Mouse (Mus musculus): Measurements from ENCODE around the gene Ntm.

Gene Ntm

DNA sequence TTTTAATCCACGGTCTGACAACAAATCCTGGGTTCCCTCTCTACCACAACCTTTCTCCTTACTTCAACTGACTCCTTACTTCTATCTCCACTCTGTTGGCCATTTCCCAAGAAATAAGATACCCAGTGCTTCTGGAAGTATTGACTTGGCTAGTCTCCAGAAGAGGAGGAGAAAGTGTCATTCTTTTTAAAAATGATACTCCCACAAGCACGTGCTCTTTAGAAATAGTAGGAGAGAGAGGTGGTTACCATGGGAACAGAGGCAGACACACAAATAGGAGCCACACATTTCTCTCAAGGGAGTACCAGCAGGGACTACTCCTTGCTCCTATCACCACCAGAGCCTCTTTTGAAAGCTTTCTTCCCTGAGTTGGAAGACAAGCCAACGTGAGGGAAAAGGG, 645.3 kb downstream of the Ntm start:
- no peak for DNase-seq (ENCODE audit: low spot score)

DNA sequence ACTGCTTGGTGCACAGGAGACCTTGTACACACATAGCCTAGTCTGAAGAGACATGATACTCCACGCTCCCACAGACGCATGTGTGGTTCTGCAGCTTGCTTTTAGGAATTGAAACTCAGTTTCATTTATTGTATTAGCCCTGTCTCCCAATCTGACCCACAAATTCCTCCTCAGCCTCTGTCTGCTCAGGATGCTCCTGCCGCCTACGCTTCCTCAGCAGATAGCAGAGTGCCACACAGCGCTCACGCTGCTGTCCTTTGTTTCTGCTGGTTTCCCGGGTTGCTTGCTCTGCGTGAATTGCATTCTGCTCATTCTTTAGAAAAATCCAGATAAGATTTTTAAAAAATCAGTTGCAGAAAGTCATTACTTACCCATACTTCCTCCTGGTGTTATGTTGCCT, 647.1 kb downstream of the Ntm start:
- DNase-seq (ENCODE audit: low spot score), result no peak

DNA sequence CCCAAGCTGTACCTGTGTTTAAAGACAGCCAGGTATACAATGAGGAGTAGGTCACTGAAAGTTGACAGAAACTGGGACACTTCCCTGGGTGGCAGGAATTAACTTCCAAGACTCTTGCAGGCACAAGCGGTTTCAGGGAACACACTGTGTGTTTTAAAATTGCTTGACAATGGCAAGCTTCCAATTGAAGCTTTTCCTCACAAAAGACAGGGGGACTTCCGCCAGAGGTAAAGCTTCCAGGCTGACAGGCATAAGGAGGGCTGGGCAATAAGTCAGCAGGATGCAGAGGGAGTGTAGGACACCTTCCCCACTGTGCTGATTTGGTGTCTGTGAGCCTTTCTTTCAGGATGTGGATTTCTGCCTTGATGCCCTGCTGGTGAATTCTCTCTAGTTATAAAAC, 656.0 kb downstream of the Ntm start:
- no peak for DNase-seq (ENCODE audit: low spot score)

DNA sequence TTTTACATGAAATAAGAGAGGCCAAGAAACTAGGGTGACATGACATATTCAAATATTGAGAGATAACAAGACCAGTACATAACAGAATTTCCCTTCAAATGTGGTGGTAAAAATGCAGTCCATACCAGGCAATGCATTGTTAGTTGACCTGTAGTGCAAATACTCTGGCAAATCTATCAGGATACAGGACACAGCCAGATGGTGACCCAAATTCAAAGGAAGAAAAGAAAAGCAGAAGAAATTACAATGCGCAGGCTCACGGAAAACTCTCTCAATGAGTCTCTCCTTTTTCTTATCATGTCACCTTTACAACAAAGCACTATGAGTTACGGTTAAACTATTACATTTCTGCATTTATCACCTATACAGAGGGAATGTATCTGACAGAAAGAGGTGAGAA, 664.6 kb downstream of the Ntm start:
- no peak for DNase-seq (ENCODE audit: low spot score)

GRCm38 (mm10) chr9:29296752-29297151, 666.2 kb downstream of the Ntm start:
- DNase-seq (ENCODE audit: low spot score), result no peak

DNA sequence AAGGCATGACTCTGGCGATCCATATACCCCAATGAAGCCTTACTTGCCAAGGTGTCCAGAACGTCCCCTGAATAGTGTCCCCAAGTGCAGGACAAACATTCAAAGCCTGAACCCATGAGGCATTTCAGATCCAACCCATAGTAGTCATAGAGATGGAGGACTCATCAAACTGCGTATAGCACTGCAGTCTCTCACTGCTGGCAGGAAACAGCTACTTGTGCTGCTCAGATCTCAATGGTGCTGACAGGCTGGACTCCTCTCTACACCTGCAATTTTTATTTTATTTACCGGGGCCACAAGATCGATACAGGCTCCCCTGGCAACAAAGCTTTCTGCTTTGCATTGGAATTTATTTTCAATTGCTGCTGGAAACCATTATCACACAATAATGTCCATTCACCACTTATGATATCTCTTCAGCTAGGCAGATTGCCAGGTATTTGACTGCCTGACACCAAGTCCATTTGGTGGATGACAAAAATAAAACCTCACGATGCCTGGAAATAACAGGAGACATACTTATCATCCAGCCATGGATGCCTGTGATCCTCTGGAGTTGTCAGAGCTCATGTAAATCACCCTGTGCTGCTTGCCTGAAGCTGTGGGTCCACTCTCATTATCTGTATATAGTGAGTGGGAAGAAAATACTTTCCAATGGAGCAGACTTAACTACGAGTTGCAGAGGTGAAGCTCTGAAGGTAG, 674.8 kb downstream of the Ntm start:
- DNase-seq (ENCODE audit: low spot score), result no peak

DNA sequence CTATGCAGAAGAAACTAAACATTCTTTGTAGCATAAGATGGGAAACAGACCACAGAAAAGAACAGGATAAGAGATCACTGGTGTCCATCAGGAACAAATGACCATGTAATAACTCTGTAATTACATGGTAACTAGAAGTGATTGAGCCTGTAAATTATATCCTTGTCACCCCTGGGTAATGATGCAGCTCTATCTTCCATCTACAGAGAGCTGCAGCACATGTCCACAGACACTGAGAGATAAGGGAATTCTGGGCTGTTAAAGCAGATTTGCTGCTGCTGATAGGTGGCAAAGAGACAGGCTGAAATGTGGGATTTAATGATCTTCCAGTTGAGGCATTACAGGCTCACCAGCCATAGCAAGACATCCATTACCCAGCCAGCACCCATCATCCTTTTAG, 677.8 kb downstream of the Ntm start:
- DNase-seq (ENCODE audit: low spot score), result no peak

DNA sequence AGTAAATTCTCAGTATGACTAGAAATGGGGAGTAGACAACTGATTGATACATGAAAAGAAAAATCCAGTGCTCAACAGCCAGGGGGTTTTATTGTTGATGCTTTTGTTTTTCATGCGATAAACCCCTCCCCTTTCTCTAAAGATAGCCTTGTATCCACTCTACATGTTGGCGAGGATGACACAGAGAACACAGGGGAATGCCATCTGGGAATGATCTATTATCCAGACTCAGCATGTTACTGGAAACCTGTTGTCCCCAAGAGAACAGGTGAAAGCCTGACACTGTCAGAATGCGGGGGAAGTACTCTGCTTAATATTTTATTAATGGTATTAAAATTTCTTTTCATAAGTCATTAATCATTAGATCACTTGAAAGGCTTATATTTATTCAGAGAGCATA, 690.1 kb downstream of the Ntm start:
- no peak for DNase-seq (ENCODE audit: low spot score)

GRCm38 (mm10) chr9:29269988-29270387, 693.0 kb downstream of the Ntm start:
- no peak for DNase-seq (ENCODE audit: low spot score)

- no peak for DNase-seq (ENCODE audit: low spot score)
Observed at GRCm38 (mm10) chr9:29269277-29269646, 693.7 kb downstream of the Ntm start.

- no peak for DNase-seq (ENCODE audit: low spot score)
Observed at GRCm38 (mm10) chr9:29268583-29269276, 694.2 kb downstream of the Ntm start.

DNA sequence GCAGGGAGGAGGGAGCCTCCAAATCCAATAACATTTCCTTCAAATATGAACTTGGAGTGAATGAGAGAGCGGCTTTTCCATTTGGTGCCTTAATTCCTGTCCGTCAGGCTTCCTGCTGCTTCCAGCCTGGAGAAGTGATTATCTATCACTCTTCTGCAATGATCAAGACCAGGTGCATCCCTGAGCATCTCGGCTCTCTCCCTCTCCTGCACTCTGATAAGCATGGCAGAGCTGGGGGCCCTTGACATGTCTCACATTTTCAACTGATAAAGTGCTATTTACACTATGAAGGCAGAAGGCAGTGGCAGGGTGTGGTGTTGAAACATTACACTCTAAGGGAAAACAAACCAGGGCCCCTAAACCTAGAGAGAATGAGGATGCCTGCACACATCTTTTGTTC, 695.3 kb downstream of the Ntm start:
- DNase-seq (ENCODE audit: low spot score), result no peak

DNA sequence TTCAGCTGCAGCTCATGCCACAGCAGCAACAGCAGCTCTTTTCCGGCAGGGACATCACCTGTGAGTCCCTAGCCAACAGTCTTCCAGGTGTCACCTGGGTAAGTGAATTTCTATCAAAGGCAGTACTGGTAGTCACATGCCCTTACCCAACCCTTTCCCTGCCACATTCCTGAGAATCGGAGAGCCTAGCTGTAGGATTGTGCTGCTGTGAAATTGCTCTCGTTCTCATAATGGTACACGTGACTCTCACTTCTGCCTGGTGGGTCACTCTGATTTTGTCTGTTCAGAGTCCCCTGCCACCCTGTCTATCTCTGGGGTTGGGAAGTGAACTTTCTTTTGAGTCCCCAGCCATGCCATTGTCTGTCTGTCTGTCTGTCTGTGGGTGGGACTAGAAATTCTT, 697.8 kb downstream of the Ntm start:
- DNase-seq (ENCODE audit: low spot score), result no peak

DNA sequence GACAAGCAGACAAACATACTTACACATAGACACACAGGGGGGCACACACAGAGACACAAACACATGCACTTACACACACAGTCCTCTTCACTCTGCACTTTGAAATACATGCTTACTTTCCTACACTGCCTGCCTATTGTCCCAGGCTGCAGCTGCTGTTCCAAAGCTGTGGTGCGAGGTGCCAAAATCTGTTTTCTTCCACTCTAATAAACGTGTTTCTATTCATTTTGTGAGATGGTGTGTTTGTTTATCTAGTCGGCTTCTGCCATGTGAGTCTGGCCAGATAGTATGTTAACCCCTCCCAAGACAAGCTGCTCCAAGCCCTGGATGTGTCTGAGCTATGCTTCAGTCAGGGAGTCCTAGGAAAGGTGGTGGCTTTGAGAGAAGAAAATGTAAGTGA, 700.1 kb downstream of the Ntm start:
- DNase-seq (ENCODE audit: low spot score), result no peak

DNA sequence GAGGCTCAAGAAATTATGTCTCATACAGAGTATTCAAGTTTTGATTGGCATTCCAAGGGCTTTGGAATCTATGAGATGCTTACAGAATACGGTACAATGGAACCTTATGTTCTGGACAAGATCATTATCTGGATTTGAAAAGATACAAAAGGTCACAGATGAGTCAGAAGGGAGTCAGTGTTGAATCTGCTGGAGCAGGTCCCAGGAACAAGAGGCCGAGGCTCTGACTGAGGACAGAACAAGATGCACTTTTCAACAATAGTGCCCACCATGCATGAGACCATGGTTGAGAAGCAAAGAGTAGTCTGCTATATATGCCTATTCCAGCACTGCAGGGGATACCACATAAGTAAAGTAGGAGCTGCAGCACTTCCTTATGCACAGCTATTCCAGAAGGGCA, 710.1 kb downstream of the Ntm start:
- no peak for DNase-seq (ENCODE audit: low spot score)

GRCm38 (mm10) chr9:29250813-29251212, 712.1 kb downstream of the Ntm start:
- no peak for DNase-seq (ENCODE audit: low spot score)

DNA sequence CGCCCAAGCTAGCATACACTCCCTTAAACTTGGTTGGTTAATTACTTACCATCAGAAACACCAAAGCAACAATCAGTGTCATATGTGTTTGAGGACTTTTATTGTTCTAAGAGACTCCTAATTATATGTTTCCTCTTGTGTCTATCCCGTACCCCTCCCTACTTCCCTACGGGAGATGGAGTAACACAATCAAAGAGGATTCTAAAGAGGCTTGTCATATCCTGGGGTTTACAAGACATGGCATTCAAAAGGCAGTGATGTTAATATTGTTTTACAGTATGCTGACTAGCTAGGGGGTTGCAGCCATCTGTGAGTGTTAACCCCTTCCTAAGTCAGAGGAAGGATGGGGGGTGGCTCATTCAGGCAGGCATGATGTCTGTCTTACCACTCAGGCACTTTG, 715.1 kb downstream of the Ntm start:
- no peak for DNase-seq (ENCODE audit: low spot score)

DNA sequence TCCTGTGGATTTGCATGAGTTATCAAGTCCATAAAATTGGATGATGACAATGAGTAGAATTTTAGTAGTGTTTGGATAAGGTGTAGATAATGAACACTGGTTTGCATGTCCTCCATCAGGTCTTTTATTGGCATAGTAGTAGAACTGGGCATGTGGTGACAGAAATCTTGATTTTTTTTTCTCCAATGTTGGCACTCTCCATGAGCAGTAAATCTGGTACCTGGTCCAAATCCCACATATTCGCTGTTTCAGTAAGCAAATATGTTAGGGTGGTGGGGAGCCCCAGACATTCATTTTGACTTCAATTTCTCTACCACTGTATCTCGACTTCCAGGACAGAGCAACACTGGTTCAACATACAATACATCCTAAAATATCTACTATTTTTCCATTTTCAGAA, 718.9 kb downstream of the Ntm start:
- no peak for DNase-seq (ENCODE audit: low spot score)

DNA sequence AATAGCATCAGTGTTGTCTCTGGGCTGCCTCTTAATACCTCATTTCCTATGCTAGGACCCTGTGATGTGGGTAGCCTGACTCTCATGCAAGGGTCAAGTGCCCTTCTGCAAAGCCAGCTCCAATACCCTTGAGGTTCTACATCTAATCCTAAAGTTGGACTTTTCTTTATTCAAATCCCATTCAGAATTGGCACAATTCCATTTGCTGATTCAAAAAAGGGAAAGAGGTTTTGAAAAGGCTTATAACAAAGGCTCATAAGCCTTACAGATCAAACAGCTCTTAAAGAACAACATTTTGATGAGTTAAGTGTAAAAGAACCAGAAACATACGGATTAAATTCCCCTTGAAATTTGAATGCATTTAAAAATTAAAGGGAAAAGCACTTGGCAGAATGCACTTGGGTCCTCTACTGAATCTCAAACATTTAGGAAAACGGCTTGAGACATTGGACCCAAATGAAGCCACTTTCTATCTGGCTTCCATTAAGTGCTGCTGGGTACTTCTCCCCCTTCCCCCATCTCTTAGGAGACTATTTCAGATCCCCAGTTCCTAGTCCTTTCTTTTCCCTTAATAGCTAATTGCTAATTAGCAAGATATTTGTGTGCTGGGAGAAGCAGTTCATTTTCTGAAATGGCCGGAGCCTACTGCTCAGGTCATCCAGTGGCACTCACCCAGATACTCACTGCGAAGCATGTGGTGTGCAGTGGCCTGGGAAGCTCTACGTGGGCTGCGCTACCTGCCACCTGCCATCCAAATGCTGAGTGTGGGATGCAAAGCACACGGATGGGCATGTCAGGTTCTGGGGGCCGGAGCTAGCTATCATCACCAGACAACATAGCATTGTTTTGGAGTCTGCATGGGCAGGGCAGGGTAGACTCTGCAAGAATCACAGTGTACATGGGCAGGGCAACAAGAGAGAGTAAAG, 720.2 kb downstream of the Ntm start:
- DNase-seq (ENCODE audit: low spot score), result no peak

GRCm38 (mm10) chr9:29240797-29241196, 722.1 kb downstream of the Ntm start:
- no peak for DNase-seq (ENCODE audit: low spot score)

DNA sequence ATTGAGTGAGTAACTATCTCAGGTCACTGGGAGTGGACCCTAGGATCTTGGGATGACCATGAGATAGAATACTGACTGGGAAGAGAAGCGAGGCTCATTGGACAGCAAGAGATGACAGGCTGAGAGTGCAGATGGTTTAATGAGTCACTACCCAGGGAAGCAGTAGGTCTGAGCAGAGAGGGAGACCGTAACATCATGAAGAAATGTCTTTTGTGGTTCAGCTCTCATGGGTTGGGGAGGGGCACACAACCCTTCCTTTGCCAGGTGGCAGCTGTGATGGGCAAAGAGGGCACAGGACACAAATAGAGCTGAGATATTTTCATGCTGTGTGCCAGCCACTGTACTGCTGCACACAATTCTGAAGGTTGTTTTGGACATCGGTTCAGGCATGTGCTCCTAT, 724.0 kb downstream of the Ntm start:
- no peak for DNase-seq (ENCODE audit: low spot score)

GRCm38 (mm10) chr9:29236752-29237151, 726.2 kb downstream of the Ntm start:
- no peak for DNase-seq (ENCODE audit: low spot score)

GRCm38 (mm10) chr9:29227747-29228146, 735.2 kb downstream of the Ntm start:
- DNase-seq (ENCODE audit: low spot score), result no peak

Data from ovary, postnatal 36 days (tissue).